Mouse (Mus musculus) E14TG2a.4 (cell line): ENCODE data around the gene Ap2m1.
A peak's percentile ranks its signal among the peaks of the same experiment; 100 is the strongest.

Source experiments
- H3K27me3 ChIP-seq: 2 replicates; pipeline ENCODE4 v1.6.1; 2014; ENCODE audit warnings: low read length, control low read depth; ENCODE audit not compliant: insufficient read depth
- H3K36me3 ChIP-seq: 2 replicates; pipeline ENCODE4 v1.6.1; 2014; ENCODE audit warnings: low read length, control low read depth; ENCODE audit not compliant: insufficient read depth
- H3K4me1 ChIP-seq: replicated peaks from 2 replicates; pipeline ENCODE4 v1.6.1; 2014; ENCODE audit warnings: low read depth, low read length, control low read depth
- H3K4me3 ChIP-seq: replicated peaks from 2 replicates; pipeline ENCODE4 v1.5.1; 2014; ENCODE audit warnings: mild to moderate bottlenecking, low read length
- H3K9me3 ChIP-seq: 2 replicates; pipeline ENCODE4 v1.6.1; 2014; ENCODE audit warnings: low read length, control low read depth
- CTCF ChIP-seq: conservative IDR thresholded peaks from 2 replicates; pipeline ENCODE4 v1.5.1; 2014; ENCODE audit warnings: low read length
- NANOG ChIP-seq: IDR thresholded peaks from 2 replicates; pipeline ENCODE4 v1.6.1; 2014; ENCODE audit warnings: borderline replicate concordance, low read length, mixed read lengths
- POU5F1 ChIP-seq: IDR thresholded peaks from 2 replicates; pipeline ENCODE4 v1.6.1; 2014; ENCODE audit warnings: low read length, borderline replicate concordance

Ap2m1 gene

DNA sequence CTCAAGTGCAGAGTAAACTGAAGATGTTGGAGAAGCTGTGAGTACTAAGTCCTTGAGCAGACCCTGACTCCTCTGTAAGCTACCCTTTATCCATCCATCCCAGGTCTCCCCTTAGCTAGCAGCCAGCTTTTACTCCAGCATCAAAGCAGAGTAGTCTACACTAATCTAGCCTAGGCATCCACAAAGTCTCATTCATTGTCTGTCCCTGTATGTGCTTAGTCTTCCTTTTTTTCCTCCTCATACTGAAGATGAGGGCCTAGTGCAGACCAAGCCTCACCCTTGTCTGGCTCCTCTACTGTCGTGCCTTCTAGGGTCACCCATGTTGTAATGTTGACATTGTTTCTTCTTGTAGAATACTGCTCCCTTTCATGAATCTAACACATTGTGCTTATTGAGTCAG, 17.3 kb downstream of the Ap2m1 start:
- Histone ChIP-seq H3K4me3 (no peak overlapping the region), H3K4me1 (peaks cover 27% of the 10 kb centered on the region), H3K9me3 (no peaks in the 10 kb centered on the region), H3K36me3 (peaks cover 76% of the 10 kb centered on the region), H3K27me3 (no peaks in the 10 kb centered on the region)
- TF ChIP-seq CTCF: no peak
- TF ChIP-seq NANOG: no peak
- TF ChIP-seq POU5F1: no peak

- no peaks in the 10 kb centered on the region for H3K27me3 ChIP-seq
- peaks cover 92% of the 10 kb centered on the region for H3K36me3 ChIP-seq
- H3K4me3 ChIP-seq: no peak overlapping the region
- TF ChIP-seq CTCF (no peak), POU5F1 (no peak), NANOG (no peak)
- no peaks in the 10 kb centered on the region for H3K9me3 ChIP-seq
- peaks cover 22% of the 10 kb centered on the region for H3K4me1 ChIP-seq
Measured at GRCm38 (mm10) chr16:20555000-20555399, 19.7 kb downstream of the Ap2m1 start.

DNA sequence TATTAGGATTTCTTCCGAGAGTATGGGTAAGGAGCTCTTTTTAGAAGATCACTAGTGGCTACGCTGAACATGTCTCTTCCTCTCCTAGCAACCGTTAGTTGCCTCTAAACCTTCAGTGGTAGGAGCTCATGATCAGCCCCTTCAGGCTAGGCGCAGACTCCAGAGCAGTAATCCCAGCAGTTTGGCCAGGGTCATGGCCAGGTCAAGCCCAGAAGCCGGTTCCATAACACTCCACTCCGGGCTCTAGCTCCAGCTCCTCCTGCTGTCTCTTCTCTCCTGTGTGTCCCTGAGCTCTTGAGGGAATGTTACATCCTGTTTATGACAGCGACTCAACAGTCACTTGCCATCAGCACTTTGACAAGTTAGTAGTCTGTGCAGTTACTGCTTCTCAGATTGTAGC, 22.1 kb downstream of the Ap2m1 start:
- Histone ChIP-seq H3K36me3 (peaks cover 93% of the 10 kb centered on the region), H3K27me3 (no peaks in the 10 kb centered on the region), H3K9me3 (peaks cover 12% of the 10 kb centered on the region), H3K4me1 (peaks cover 22% of the 10 kb centered on the region), H3K4me3 (no peak overlapping the region)
- no peak for TF ChIP-seq CTCF
- TF ChIP-seq NANOG: no peak
- no peak for TF ChIP-seq POU5F1

- Histone ChIP-seq H3K4me3 (no peak overlapping the region), H3K9me3 (peaks cover 50% of the 10 kb centered on the region), H3K4me1 (no peaks in the 10 kb centered on the region), H3K27me3 (no peaks in the 10 kb centered on the region), H3K36me3 (peaks cover 40% of the 10 kb centered on the region)
- TF ChIP-seq NANOG: no peak
Measured at GRCm38 (mm10) chr16:20565075-20565474, 29.8 kb downstream of the Ap2m1 start.

DNA sequence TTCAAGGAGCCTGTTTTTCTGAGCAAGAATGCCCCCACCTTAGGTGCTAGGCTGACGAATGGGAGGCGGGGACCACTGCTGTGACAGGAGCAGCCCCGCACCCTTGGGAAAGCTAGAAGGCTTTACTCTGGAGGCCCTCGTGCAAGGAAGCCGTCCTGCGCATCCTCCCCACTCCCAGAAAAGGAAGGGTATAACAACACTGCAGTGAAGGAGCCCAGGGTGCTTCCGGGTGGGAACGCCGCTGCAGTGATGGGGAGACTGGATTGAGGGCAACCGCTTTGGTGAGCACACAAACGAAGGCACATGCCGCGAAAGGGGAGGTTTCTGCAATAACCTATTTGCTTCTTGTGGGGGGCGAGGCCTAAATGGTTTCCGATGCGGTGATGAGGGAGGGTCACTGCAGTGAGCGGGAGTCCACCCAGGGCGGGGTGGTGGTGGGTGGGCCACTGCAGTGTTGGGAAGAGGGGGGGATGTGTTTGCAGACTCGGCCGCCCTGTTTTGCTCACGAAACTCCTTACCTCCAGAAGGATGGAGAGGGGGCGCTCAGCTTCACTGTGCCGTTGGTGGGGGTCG, 54.2 kb downstream of the Ap2m1 start, which contains the start of gene Vwa5b2:
Gene Vwa5b2 (plus strand): TSS at position 106 of the 573 bp plus-strand sequence.
- Histone ChIP-seq H3K9me3 (no peaks in the 10 kb centered on the region), H3K4me3 (peak within 1 kb of the TSS; percentile 78), H3K36me3 (no peaks in the 10 kb centered on the region), H3K27me3 (peaks cover 66% of the 10 kb centered on the region), H3K4me1 (peaks cover 24% of the 10 kb centered on the region)
- no peak for TF ChIP-seq POU5F1
- no peak for TF ChIP-seq NANOG
- TF ChIP-seq CTCF: no peak

- TF ChIP-seq NANOG (no peak), CTCF (no peak), POU5F1 (no peak)
- H3K36me3 ChIP-seq: no peaks in the 10 kb centered on the region
- peaks cover 72% of the 10 kb centered on the region for H3K27me3 ChIP-seq
- H3K9me3 ChIP-seq: no peaks in the 10 kb centered on the region
- peaks cover 24% of the 10 kb centered on the region for H3K4me1 ChIP-seq
- peak overlapping the region; percentile 78 for H3K4me3 ChIP-seq
Measured at GRCm38 (mm10) chr16:20589939-20590679, 54.8 kb downstream of the Ap2m1 start.

DNA sequence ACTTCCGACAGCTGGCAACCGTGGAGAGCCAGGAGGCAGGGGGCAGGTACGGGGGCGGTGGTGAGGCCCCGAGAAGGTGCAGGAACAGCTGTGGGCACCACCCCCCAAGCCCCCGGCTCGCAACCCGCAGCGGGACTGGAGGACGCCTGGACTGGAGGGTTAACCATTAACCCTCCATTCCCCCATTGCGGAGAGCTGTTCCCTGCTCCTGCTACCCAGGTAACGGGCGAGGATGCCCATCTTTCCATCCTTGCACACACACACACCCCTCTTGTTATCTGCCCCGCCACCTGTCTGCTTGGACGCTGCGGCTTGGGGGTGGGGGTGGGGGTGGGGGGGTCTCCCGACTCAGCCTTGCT, 55.4 kb downstream of the Ap2m1 start:
- Histone ChIP-seq H3K9me3 (no peaks in the 10 kb centered on the region), H3K4me1 (peaks cover 24% of the 10 kb centered on the region), H3K4me3 (peak overlapping the region; percentile 78), H3K27me3 (peaks cover 77% of the 10 kb centered on the region), H3K36me3 (no peaks in the 10 kb centered on the region)
- TF ChIP-seq NANOG (no peak), CTCF (no peak), POU5F1 (no peak)

GRCm38 (mm10) chr16:20591076-20591705, 55.9 kb downstream of the Ap2m1 start:
- Histone ChIP-seq H3K4me1 (peaks cover 24% of the 10 kb centered on the region), H3K9me3 (no peaks in the 10 kb centered on the region), H3K36me3 (no peaks in the 10 kb centered on the region), H3K27me3 (peaks cover 83% of the 10 kb centered on the region), H3K4me3 (peak overlapping the region; percentile 67)
- TF ChIP-seq CTCF (no peak), NANOG (no peak), POU5F1 (no peak)
